Mouse (Mus musculus): ENCODE measurements around the gene Iqschfp. TPM values are rescaled to one million over a fixed set of nuclear protein-coding genes. Genes with fewer than 3 reads are reported as not detected.

Iqschfp gene
- total RNA-seq, 2 experiments from 2014 or later, result 15.2 to 17.4 TPM

DNA sequence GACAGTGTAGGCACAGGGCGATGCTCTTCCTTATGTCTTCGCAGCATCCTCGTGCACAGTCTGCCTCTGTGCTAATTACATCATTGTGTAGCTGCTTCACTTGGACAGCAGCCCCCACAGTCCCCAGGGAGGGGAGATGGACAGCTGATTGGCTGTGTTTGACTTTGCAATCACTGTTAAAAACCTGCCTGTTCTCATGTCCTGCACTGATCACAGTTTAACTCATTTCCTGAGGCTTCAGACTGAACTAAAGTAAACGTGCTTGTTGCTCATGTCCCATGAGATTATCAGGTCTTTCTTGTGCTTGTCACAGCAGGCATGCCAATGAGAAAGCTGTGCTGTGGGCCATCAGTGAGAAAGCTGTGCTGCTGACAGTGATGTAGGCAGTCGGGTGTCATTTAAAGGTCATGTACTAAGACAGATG, 60.5 kb downstream of the Iqschfp start:
- intact Hi-C loops (cut with DNase I), result no loop called here
- DNase-seq, result peak; percentile 82

DNA sequence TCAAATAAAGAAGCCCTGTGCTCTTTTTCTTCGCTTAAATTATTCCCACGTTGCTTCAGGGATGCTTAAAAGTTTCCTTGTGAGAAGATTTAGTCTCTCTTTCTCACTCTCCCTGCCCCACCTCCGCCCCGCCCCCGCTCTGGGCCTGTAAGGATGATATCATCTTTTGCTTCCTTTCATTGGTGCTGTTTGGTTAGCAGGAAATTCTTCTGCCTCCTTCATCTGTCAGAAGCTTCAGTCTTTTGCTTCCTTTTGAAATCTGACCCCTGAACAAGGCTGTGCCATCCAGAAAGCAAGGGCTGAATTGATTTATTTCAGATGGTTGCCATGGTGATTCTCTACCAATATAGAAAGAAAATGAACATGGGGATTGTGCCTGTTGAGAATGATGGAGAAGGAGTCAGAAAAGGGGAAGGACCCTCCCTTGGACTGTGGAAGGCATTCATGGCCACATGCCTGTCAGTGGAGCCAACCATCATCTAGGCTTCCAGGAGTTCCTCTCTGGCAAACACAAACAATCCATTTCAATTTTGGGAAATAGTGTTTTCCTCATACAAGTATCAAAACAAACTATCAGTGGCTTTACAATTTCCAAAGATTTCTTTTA, 62.5 kb downstream of the Iqschfp start:
- intact Hi-C loops (cut with DNase I), result no loop called here
- DNase-seq, result no peak

DNA sequence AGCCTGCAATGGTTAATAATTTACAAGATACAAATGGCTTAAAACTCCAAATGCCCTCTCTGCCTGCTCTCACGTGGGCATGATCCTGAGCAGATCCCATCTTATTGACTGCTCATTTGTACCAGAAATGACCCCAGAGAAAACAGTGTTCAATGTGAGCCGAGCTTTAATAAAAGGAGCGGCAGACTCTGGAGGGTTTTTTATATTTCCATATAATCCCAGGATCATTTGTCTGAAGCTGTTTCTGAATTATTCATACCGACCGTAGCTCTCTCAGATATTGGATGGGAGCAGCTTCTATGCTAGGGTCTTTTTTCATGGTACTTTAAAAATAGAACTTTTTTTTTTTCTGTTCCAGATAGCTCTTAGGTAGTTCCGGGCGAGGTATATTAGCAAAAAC, 67.6 kb downstream of the Iqschfp start:
- no peak for DNase-seq
- intact Hi-C loops (cut with DNase I), result no loop called here

DNA sequence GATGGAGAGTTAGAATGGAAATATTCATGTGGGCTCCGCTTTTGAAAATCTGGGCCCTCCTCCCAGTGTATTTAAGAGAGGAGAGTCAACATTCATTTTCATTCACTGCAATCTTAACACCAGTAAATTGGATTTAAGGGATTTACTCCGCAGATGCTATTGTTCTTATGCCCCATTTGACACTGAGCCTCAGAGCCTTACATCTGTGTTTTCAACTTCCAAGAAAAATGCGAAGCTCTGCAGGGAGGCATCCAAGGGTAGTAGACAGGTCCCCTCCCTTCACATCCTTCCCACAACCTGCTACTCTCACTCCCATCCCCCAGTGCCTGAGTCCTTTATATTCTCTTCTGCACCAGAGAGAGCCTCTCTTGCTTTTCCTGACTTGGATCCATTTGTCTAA, 68.1 kb downstream of the Iqschfp start:
- DNase-seq, result no peak
- intact Hi-C loops (cut with DNase I), result no loop called here

DNA sequence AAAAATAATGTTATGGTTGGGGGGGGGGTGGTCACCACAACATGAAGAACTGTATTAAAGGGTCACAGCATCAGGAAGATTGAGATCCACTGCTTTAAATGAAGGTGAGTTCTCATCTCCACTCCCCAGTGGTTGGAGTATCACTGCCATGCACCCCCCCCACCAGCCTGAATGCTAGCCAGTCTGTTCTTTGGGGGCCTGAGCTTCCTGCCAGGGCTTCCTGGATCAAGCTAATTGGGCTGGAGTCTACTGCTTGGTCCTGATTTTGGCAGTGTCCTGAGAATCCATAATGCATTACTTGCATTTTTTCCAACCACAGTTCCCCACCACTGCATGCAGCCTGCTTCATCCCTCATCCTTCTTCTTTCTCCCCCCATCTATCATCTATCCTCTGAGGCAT, 68.7 kb downstream of the Iqschfp start:
- intact Hi-C loops (cut with DNase I), result no loop called here
- DNase-seq, result peak; percentile 49

DNA sequence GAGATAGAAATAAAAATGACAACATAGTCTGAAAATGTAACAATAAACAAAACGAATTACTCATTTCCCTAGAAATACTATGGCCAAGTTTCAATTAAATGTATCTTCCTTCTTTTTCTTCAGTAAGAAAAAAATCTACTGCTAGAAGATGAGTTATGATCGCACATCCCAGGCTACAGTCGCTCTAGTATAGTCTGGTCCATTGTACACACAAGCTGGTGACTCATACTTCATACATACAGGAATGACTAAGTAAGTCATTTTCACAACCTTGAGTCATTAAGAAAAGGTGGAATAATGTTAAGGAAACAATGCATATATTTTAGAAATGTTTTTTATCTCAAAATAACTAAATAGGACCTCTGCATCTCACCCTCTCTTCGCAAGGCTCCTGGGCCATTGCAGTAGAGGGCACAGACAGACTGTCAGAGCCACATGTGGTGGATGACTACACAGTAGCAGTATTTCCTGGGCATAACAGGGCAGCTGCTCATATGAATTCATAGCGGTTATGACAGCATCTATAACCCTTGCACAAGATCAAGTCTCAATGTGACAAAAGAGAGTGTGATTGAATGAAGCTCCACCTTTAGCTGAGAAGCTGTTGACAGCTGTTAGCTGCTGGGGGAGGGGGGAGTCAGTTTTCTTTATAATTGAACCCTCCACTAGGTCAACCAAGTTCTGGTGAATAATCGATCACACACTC, 70.1 kb downstream of the Iqschfp start:
- DNase-seq, result no peak
- intact Hi-C loops (cut with DNase I), result no loop called here

DNA sequence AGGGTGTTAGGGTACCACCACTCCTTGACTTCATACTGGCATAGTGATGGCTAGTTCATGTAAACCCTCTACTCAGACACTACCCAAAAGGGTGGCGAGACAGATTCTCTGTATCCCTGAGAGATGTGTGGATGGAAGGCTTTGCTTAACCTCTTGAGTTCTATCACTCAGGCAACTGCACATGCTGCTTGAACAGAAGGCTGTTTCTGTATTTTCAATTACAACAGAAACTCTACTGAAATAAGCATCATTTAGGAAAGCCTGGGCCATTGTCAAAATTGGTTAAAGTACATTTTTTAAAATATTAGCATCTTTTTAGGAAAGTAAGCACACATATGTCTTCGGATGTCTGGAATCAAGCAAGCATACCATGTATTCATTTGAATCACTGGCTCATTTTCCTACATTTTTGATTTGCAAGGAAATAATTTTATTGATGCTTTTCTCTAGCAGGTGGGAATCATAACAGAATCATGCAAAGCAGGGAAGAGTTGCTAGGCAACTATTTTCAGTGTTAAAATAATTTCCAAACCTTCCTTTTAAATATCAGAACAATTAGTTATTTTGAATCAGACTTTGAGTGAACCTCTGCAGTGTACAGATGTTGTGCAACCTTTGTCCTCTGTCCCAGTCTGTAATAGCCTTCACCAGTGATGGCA, 82.4 kb downstream of the Iqschfp start:
- DNase-seq, result no peak
- intact Hi-C loops (cut with DNase I), result no loop called here

DNA sequence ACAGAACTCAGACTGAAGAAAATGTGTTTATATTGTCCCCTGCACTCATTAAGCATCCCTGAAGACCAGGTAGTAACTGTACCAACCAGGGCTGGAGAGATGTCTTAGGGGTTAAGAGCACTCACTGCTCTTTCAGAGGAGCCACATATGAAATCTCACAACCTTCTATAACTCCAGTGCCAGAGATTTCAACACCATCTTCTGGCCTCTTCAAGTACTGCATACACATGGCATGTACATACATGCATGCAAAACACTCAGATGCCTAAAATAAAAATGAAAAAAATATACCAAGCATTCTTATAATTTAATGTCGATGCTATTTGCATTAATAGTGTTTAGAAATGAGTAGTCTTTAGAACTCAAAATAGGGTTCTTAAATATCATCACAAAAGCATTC, 88.0 kb downstream of the Iqschfp start:
- intact Hi-C loops (cut with DNase I), result no loop called here
- DNase-seq, result no peak

DNA sequence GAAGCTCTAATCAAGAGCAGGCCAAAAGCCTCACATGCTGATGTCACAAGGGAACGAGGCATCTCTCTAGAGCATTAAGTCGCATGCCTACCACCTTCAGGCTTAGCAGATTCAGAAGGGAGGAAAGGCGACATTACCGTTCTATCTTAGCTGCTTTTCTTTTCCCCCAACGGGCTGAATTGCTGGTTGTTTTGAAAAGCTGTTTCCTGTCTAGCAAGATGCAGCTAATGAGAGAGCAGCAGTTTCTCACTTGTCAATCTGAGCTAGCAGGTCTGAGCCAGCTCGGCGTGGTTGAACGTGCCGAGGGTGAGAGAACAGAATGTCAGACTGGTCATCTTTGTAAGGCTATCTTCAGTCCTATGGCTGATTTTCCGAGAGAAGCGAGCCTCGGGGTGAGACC, 91.3 kb downstream of the Iqschfp start:
- DNase-seq, result no peak
- intact Hi-C loops (cut with DNase I), result no loop called here

DNA sequence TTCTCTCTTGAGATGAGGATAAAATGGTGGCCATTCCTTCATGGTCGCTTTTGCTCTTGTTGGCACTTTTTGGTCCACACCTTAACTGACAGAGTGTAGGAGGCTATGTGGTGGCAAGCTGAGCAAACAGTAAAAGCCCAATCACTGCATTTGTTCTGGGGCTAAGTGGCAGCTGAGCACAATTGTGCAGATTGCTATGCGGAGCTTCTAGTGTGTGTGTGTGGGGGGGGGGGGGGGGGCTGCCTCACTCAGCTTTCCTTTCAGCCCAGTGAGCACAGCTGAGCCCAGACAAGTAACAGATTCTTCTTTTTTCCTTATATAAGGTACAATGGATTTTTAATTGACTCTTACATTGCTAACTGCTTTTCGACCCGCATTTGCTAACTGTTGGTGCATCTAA, 110.4 kb downstream of the Iqschfp start:
- no peak for DNase-seq

DNA sequence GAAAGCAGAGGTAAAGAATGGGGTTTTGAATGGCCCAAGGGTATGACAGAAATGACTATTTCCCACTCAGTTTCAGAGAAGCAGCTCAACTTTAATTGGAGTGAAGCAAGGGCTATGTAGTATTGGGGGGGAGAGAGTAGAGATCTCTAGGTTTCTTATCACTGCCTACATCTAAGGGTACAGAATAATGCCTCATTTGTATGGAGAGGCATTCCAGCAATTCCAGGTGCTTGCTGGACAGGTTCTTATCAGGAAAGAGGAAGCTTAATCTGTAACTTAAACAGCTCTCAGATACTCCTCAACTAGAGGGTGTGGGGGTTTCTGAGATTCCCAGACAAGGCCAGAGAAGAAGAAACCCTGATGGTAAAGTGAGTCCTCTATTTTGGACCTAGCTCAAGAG, 120.3 kb downstream of the Iqschfp start:
- intact Hi-C loops (cut with DNase I), result no loop called here
- DNase-seq, result no peak

More for the DNA sequence above, 110.4 kb downstream of the Iqschfp start:
- intact Hi-C loops (cut with DNase I), result no loop called here

DNA sequence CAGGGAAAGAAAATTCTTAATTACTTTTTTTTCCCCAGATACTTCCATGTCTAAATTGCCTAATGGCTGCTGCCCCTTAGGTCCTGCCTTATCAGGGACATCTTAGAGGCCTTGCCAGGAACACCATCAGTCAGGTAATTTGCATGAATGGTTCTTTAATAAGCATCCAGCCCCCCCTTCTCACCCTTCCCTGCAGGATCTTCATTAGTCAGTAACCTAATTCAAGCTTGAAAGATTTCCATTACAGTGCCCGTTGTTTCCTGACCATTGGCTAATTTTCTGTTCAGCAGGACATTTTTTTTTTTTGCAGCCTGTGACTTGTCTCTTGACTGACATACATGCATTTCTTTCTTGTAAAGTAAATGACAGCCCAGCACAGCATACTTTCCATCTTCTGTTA, 123.8 kb downstream of the Iqschfp start:
- intact Hi-C loops (cut with DNase I), result no loop called here
- peak; percentile 15 for DNase-seq

DNA sequence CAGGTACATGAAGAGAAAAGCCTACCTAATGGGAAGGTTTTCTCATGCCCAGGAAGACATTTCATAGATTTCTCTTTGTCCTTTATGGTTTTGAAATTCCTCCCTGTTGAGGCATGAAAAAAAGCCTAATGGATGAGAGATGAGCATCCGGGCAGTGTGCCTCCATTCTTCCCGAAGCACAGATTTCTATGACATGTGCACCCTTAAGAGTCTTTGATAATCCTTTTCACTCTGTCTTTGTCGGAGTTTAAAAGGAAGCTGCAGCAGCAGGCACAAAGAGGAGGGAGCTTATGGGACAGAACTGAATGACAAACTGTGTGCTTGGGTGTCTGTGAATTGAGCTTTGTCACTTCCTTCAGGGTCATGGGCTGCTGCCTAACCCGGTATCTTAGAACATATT, 127.4 kb downstream of the Iqschfp start:
- intact Hi-C loops (cut with DNase I), result no loop called here
- DNase-seq, result no peak

DNA sequence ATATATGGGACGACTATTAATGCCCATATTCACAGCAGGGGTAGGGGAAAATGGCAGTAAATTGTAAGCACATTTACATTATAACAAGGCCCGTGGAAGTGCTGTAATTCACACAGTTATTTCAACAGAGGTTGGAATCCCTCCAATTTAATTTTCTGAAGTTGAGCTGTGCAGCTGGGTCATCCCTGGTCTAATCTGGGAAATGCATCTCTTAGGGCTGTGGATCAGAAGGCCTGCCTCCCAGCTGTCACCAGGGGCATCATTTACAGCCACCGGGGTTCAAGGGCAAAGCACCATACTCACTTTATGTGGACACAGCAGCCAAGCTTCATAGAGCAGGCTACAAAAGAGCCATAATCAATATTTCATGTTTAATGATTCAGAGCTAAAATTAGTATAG, 144.1 kb downstream of the Iqschfp start:
- peak; percentile 31 for DNase-seq
- intact Hi-C loops (cut with DNase I), result no loop called here

DNA sequence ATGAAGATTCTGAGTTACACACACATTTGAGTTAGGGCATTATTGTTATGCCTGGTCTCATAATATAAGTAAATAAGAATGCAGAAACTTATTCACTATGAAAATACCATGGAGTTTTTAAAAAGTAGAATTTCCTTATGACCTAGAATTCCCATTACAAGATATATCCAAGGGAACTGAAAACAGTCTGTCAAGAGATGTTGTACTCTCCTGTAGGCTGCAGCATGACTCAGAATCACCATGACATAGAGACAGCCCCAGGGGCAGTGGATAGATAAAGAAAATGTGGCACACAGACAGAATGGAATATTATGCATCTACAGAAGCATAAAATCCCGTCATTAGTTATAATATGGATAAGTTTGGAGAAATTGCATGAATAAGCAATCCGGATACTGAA, 150.9 kb downstream of the Iqschfp start:
- intact Hi-C loops (cut with DNase I), result loop anchor here (5.0 to 10.0 kb wide), 2 partner anchors 281 to 528 kb away; partner anchors contain the start of gene Rarres1
- no peak for DNase-seq

DNA sequence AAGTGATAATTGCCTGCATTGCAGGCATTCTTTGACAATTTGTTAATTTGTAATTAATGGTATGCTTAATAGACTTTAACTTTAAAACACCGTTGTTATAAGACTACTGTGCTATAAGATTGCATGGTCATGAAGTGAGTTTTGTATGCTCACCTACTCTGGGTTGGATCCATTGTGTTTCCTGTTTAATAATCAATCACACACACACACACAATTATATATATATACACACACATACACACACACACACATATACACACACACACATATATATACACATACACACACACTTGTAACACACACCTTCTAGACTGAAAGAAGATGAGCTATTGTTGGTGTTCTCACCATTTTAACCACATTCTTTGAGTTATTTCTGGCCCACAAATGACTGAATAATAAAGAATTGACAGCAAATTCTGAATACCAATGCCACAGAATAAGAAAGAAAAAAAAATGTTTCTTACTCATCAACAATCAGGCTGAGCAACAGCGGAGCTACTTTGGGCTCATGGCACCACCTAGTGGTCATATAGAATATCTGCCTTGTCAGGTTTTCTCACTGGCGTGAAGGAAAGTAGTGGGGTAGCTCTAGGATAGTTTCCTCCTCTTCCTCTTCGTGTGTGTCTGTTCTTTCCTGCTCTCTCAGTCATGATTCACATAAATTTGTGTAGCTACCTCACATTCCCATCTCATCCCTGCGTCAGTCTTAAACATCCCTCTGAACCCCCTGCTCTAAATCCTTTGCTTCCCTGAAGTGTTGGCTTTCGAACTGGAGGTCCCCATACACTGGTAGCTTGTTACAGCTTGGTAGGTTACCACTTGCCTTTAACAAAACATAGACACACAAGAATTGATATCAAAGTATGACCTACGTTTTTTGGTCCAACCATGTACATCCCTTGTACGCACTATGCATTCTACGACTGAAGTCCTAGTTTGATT, 153.7 kb downstream of the Iqschfp start:
- DNase-seq, result peak; percentile 36
- intact Hi-C loops (cut with DNase I), result loop anchor here (2.0 to 10.0 kb wide), 2 partner anchors 421 to 531 kb away; partner anchors contain the start of gene Rarres1

DNA sequence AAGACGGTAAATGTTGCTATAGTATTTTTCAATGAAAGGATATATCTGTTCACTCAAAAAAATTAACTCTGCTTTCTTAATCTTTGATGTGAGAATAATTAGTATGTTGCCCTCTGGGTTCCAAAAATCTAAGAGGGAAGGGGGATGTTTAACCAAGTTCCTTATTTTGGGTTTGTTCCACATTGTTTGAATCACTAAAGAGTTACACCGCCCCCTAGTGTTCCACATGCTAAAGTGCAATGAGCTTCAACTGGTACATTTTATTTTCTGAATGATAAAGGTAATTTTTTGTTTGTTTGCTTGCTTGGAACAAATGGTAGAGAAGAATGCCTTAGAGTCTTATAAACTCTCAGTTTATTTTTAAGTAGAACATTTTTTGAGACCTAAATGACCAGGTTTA, 161.5 kb downstream of the Iqschfp start:
- DNase-seq, result peak; percentile 12
- intact Hi-C loops (cut with DNase I), result loop anchor here (10.0 kb wide), 1 partner anchor 661 kb away; no protein-coding TSS in a partner anchor

DNA sequence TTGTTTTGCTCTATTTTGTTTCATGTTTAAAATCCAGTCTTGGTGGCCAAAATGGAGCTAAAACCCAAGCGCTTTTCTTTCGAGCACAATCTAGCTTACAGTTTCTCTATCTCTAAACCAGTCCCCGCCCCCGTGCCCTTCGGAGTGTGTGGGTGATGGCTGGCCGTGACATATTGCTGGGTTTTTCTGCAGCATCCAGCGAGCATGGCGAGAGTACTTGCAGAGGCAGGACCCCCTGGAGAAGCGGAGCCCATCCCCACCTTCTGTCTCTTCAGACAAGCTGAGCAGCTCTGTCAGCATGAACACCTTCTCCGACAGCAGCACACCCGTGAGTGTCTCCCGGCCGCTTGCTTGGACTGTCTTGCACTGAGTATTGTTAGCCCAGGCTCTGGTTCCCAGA, 163.0 kb downstream of the Iqschfp start:
- intact Hi-C loops (cut with DNase I), result loop anchor here (5.0 to 10.0 kb wide), 2 partner anchors 487 to 660 kb away; no protein-coding TSS in a partner anchor
- DNase-seq, result peak; percentile 21

DNA sequence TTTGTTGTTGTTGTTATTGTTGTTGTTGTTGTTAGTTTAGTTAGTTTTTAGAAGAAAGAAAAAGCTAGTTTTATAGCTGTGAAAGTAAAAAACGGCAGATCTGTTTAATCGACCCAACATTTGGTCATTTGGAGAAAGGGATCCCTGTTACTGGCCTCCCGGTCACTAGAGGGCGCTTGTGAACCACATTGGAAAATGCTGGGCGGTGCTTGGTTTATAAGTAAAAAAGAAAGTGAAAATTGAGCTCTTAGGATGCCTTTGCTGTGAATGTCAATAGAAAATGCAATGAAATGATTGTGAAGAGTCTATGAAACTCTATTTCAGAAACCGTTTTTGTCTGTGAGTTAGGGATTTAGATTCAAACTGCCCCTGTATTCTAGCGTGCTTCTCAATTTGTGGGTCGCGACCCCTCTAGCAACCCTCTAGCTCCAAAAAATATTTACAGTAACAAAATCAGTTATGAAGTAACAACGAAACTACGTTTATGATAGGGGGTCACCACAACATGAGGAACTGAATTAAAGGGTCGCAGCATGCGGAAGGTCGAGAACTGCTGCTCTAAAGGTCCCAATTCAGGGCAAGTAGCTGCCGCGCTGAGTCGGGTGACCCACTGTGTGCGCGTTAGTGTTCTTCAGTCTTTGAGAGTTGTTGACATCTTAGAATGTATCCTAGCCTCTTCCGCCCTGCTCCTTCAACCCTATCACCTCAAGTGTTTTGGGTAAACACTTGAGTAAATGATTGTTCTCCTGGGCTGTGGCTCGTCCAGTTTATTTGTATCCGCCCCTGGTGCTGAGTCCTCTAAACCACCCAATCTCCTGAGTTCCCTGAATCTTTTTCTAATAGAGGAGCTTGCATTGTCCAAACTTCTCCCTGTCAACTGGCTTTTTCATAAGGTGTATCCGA, 164.6 kb downstream of the Iqschfp start:
- intact Hi-C loops (cut with DNase I), result loop anchor here (5.0 to 10.0 kb wide), 2 partner anchors 486 to 658 kb away; no protein-coding TSS in a partner anchor
- DNase-seq, result peak; percentile 74
